Mouse (Mus musculus): ENCODE measurements at regions not wholly inside any gene's neighbourhood (a gene's known extent, or its start where the extent isn't known, plus 50 kb on each side); places are given as distances from the start of the nearest gene placed in this dataset.

- no peak for TF ChIP-seq POLR2A (IDR thresholded peaks at IDR 0.05; ENCODE audit: low read depth, low read length)
- TF ChIP-seq CTCF (IDR thresholded peaks at IDR 0.05; ENCODE audit: borderline replicate concordance, insufficient read depth, low read length) = no peak
These were observed 452.5 kb downstream of the Wdr11 start for GRCm38 (mm10) chr7:130044235-130044553.

Data from embryonic fibroblast, embryonic 13.5 days (primary cell).